Mouse (Mus musculus) liver, embryonic 15.5 days (tissue): Measurements from ENCODE around the gene Ehmt2. TPM values are rescaled to one million over a fixed set of nuclear protein-coding genes. Genes with fewer than 3 reads are reported as not detected.

ENCODE experiments used
- microRNA-seq: library from miRNA; unstranded; fragments of <30 nt; microRNA quantifications from one replicate; pipeline ENCODE4, GENCODE M21; 2016
- polyA plus RNA-seq: library from polyadenylated mRNA; unstranded; fragments of >200 nt; fragmentation: Nextera tagmentation; extraction: Ambion mirVana; gene quantifications from 2 replicates; pipeline ENCODE4 v1.2.1, GENCODE M21; 2015

Gene Ehmt2
- polyA plus RNA-seq, 1 experiment from 2014 or later = 14.6 TPM

Small RNAs within 50 kb of the gene (microRNA-seq; reads per million reads assigned to microRNA genes)
- 5.1 reads per million, percentile 17 among the genes with 10 or more reads in this experiment for gene Mir6972

Other genes starting within 250 kb of the Ehmt2 start
- 0.17 and 0.20 TPM in 2 replicates for gene Tnxb, start 227.9 kb upstream of the Ehmt2 start, polyA plus RNA-seq
- gene C4b, start 154.6 kb upstream of the Ehmt2 start, polyA plus RNA-seq = 9.8 and 17.1 TPM in 2 replicates
- 0.24 and 0.50 TPM in 2 replicates for gene Cyp21a1, start 93.9 kb upstream of the Ehmt2 start, polyA plus RNA-seq
- 12.0 and 14.1 TPM in 2 replicates for gene Stk19, start 61.5 kb upstream of the Ehmt2 start, polyA plus RNA-seq
- gene Dxo, start 61.5 kb upstream of the Ehmt2 start, polyA plus RNA-seq = 29.8 and 31.2 TPM in 2 replicates
- gene Skiv2l, start 48.3 kb upstream of the Ehmt2 start, polyA plus RNA-seq = 24.5 and 29.2 TPM in 2 replicates
- 45.6 and 46.7 TPM in 2 replicates for gene Nelfe, start 48.1 kb upstream of the Ehmt2 start, polyA plus RNA-seq
- 281 and 374 TPM in 2 replicates for gene Cfb, start 36.0 kb upstream of the Ehmt2 start, polyA plus RNA-seq
- gene Zbtb12, start 19.0 kb upstream of the Ehmt2 start, polyA plus RNA-seq = 0.41 and 0.64 TPM in 2 replicates
- gene Gm20547, start 16.4 kb upstream of the Ehmt2 start, polyA plus RNA-seq = 0.07 TPM in 1 of 2 replicates, not detected in the other
- 25.2 and 26.5 TPM in 2 replicates for gene C2, start 204 bp upstream of the Ehmt2 start, polyA plus RNA-seq
- 3.0 and 3.1 TPM in 2 replicates for gene Slc44a4, start 16.0 kb downstream of the Ehmt2 start, polyA plus RNA-seq
- 17.1 and 19.8 TPM in 2 replicates for gene Neu1, start 32.8 kb downstream of the Ehmt2 start, polyA plus RNA-seq
- gene Hspa1b, start 60.8 kb downstream of the Ehmt2 start, polyA plus RNA-seq = 0.06 and 0.14 TPM in 2 replicates
- gene Gm20481, start 71.4 kb downstream of the Ehmt2 start, polyA plus RNA-seq = 0.32 TPM in 1 of 2 replicates, not detected in the other
- gene Hspa1a, start 73.7 kb downstream of the Ehmt2 start, polyA plus RNA-seq = 0.96 and 1.6 TPM in 2 replicates
- 0.25 and 0.31 TPM in 2 replicates for gene Hspa1l, start 74.2 kb downstream of the Ehmt2 start, polyA plus RNA-seq
- gene Lsm2, start 83.4 kb downstream of the Ehmt2 start, polyA plus RNA-seq = 120 and 123 TPM in 2 replicates
- 99.0 and 133 TPM in 2 replicates for gene Vars, start 102.5 kb downstream of the Ehmt2 start, polyA plus RNA-seq
- gene Vwa7, start 118.1 kb downstream of the Ehmt2 start, polyA plus RNA-seq = 0.09 and 0.12 TPM in 2 replicates
- gene Sapcd1, start 129.5 kb downstream of the Ehmt2 start, polyA plus RNA-seq = 2.2 and 2.3 TPM in 2 replicates
- gene Msh5, start 148.3 kb downstream of the Ehmt2 start, polyA plus RNA-seq = 3.4 and 4.3 TPM in 2 replicates
- 120 and 122 TPM in 2 replicates for gene Clic1, start 151.5 kb downstream of the Ehmt2 start, polyA plus RNA-seq
- gene Ddah2, start 160.6 kb downstream of the Ehmt2 start, polyA plus RNA-seq = 18.6 and 22.8 TPM in 2 replicates
- gene Ly6g6c, start 166.9 kb downstream of the Ehmt2 start, polyA plus RNA-seq = 0.21 and 0.40 TPM in 2 replicates
- gene Mpig6b, start 167.7 kb downstream of the Ehmt2 start, polyA plus RNA-seq = 3.2 and 4.4 TPM in 2 replicates
- gene Ly6g6e, start 178.4 kb downstream of the Ehmt2 start, polyA plus RNA-seq = 0.12 and 0.26 TPM in 2 replicates
- 0.41 and 0.70 TPM in 2 replicates for gene Ly6g6d, start 179.6 kb downstream of the Ehmt2 start, polyA plus RNA-seq
- 5.1 and 7.0 TPM in 2 replicates for gene Ly6g6f, start 187.1 kb downstream of the Ehmt2 start, polyA plus RNA-seq
- 50.0 and 53.2 TPM in 2 replicates for gene Abhd16a, start 190.8 kb downstream of the Ehmt2 start, polyA plus RNA-seq
- gene Ly6g5c, start 209.8 kb downstream of the Ehmt2 start, polyA plus RNA-seq = not detected in 2 replicates
- 0.23 and 0.24 TPM in 2 replicates for gene Ly6g5b, start 217.0 kb downstream of the Ehmt2 start, polyA plus RNA-seq
- 12.8 and 15.5 TPM in 2 replicates for gene Gpank1, start 223.0 kb downstream of the Ehmt2 start, polyA plus RNA-seq
- 125 TPM in 2 replicates for gene Csnk2b, start 223.6 kb downstream of the Ehmt2 start, polyA plus RNA-seq
- gene D17H6S53E, start 227.9 kb downstream of the Ehmt2 start, polyA plus RNA-seq = 2.2 and 2.5 TPM in 2 replicates
- 853 and 907 TPM in 2 replicates for gene Apom, start 233.6 kb downstream of the Ehmt2 start, polyA plus RNA-seq
- 19.3 and 20.0 TPM in 2 replicates for gene Bag6, start 236.7 kb downstream of the Ehmt2 start, polyA plus RNA-seq